Mouse (Mus musculus) neural tube, embryonic 13.5 days (tissue): ENCODE measurements at regions not wholly inside any gene's neighbourhood (a gene's known extent, or its start where the extent isn't known, plus 50 kb on each side); places are given as distances from the start of the nearest gene placed in this dataset.
"Not testable (repeated sequence)": the region's sequence is repeated elsewhere in the genome, so short reads cannot be mapped to it uniquely, and the experiment has no call there.

Source experiments
- ATAC-seq: fragments of 200-750 bp; cut with Nextera tagmentation; 2 replicates; pipeline ENCODE4 v1.8.0; 2017; ENCODE audit warnings: low read depth, mild to moderate bottlenecking, moderate TSS enrichment, moderate library complexity
- H3K27ac ChIP-seq: fragments of 300-500 bp; sonication (generic); replicated peaks from 2 replicates; pipeline ENCODE4 v1.5.1; 2015; ENCODE audit warnings: moderate library complexity, mild to moderate bottlenecking, inconsistent platforms
- H3K27me3 ChIP-seq: fragments of 300-500 bp; sonication (generic); 2 replicates; pipeline ENCODE4 v1.6.1; 2015; ENCODE audit warnings: mild to moderate bottlenecking, inconsistent platforms
- H3K36me3 ChIP-seq: fragments of 300-500 bp; sonication (generic); 2 replicates; pipeline ENCODE4 v1.6.1; 2015; ENCODE audit warnings: mild to moderate bottlenecking, inconsistent platforms
- H3K4me1 ChIP-seq: fragments of 300-500 bp; sonication (generic); replicated peaks from 2 replicates; pipeline ENCODE4 v1.6.1; 2015; ENCODE audit warnings: inconsistent platforms
- H3K4me2 ChIP-seq: fragments of 300-500 bp; sonication (generic); 2 replicates; pipeline ENCODE4 v1.6.1; 2015; ENCODE audit warnings: inconsistent platforms, mild to moderate bottlenecking, moderate library complexity
- H3K4me3 ChIP-seq: fragments of 300-500 bp; sonication (generic); 2 replicates; pipeline ENCODE4 v1.5.1; 2015; ENCODE audit warnings: mild to moderate bottlenecking, inconsistent platforms
- H3K9ac ChIP-seq: fragments of 300-500 bp; sonication (generic); 2 replicates; pipeline ENCODE4 v1.6.1; 2015; ENCODE audit warnings: moderate library complexity, mild to moderate bottlenecking, inconsistent platforms
- H3K9me3 ChIP-seq: fragments of 300-500 bp; sonication (generic); 2 replicates; pipeline ENCODE4 v1.6.1; 2016; ENCODE audit warnings: inconsistent platforms
- WGBS: fragments of 180-500 bp; shearing (Covaris S2); methylation state at CpG from one replicate; pipeline ENCODE4 v1.1.7; 2015; 5-methylcytosine and 5-hydroxymethylcytosine counted together

DNA sequence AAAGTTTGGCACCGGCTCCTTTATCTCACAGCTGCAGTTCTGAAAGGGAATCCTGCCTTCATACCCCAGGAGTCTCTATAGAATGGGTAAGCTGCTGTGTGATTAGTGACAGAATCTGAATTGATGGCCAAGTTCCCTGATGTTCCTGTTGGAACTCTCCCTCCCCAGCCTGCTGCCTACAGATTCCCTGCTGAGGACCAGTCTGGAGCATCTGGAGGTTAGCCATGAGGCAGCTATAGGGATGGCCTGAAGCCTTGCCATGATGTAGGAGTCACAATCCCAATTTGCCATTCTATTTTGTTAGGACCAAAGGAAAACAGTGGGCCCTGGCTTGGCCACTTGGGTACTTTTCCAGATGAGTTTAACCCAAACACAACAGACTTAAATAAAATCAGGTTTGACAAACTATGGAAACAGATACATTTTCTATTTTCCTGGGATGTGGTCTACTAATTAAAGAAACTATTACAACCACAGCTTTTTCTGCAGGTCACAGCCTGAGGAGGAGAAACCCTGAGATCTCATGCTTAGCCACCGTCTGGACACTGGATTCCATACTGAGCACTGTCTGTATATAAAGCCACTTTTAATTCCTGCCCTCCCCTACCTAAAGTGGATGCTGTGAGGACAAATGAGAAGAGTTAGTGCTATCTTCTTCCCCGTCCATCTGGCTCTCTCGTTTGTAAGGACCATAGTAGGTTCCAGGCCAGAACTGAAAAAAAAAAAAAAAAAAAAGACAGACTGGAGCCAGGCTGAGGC is 349.5 kb upstream of the Tbl1xr1 start:
- Histone ChIP-seq H3K4me2 (no peak overlapping the region), H3K4me3 (no peak overlapping the region), H3K27ac (no peak overlapping the region), H3K9ac (no peak overlapping the region), H3K4me1 (peaks cover 4% of the 10 kb centered on the region; the same call in 1 of the 2 replicates), H3K36me3 (no peaks in the 10 kb centered on the region), H3K27me3 (no peaks in the 10 kb centered on the region), H3K9me3 (no peaks in the 10 kb centered on the region)
- ATAC-seq, result no peak
- WGBS, result 62% methylated on average over 4 of the region's 4 CpGs

DNA sequence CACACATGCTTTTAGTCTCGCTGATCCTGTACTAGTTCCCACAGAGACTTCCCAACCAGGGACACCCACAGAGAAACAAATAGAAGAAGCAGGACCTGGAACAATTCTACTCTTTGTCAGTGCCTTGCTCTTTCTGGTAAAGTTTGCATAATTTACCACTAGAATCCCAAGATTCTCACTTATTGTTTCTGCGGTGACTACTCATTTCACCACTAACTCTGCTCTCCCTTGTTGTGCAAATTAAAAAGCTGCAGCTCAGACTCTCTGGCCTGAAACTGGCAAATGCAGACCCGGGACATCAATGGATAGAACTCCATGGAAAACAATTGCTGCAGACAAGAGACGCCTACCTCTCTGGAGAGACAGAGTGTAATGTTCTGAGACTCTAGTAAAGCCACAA is 348.4 kb upstream of the Tbl1xr1 start:
- Histone ChIP-seq H3K4me2 (no peak overlapping the region), H3K27ac (no peak overlapping the region), H3K9me3 (no peaks in the 10 kb centered on the region), H3K9ac (no peak overlapping the region), H3K4me1 (peaks cover 4% of the 10 kb centered on the region; the same call in 1 of the 2 replicates), H3K27me3 (no peaks in the 10 kb centered on the region), H3K4me3 (no peak overlapping the region), H3K36me3 (no peaks in the 10 kb centered on the region)
- 32% methylated on average over 4 of the region's 4 CpGs for WGBS
- ATAC-seq, result no peak

DNA sequence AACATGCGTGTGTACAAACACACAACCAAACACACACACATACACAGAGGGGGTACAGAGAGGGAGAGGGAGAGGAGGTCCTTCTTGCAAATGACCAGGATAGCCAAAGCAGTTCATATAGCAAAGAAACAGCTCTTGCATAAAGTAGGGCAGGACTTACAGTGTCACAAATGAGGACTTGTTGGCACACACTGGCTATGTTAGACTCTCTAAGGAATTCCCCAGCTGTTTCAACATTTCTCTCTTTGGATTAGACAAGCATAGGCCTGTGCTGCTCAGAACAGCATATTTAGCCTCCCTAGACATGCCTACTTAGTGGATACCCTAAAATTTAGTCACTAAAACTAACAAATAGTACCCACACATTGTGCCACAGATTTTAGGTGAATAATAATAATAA is 347.1 kb upstream of the Tbl1xr1 start:
- Histone ChIP-seq H3K4me3 (no peak overlapping the region), H3K27ac (no peak overlapping the region), H3K9ac (no peak overlapping the region), H3K9me3 (no peaks in the 10 kb centered on the region), H3K4me1 (peaks cover 4% of the 10 kb centered on the region; the same call in 1 of the 2 replicates), H3K36me3 (no peaks in the 10 kb centered on the region), H3K4me2 (no peak overlapping the region), H3K27me3 (no peaks in the 10 kb centered on the region)
- WGBS, result 90% methylated on average over 1 of the region's 1 CpGs
- no peak for ATAC-seq

DNA sequence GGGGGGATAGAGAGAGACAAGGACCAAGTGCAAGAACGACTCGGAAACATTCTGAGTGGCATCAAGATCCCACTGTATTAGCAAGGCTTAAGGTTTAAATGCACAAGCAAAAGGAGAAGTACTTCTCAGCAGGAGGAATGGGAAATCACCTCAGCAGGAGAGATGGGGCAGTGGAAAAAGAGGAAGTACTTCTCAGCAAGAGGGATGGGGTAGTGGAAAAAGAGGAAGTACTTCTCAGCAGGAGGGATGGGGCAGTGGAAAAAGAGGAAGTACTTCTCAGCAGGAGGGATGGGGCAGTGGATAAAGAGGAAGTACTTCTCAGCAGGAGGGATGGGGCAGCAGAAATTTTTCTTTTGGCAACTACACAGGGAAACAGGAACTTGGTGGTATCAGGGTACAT is 340.8 kb upstream of the Tbl1xr1 start:
- not testable (repeated sequence) for H3K27ac ChIP-seq

DNA sequence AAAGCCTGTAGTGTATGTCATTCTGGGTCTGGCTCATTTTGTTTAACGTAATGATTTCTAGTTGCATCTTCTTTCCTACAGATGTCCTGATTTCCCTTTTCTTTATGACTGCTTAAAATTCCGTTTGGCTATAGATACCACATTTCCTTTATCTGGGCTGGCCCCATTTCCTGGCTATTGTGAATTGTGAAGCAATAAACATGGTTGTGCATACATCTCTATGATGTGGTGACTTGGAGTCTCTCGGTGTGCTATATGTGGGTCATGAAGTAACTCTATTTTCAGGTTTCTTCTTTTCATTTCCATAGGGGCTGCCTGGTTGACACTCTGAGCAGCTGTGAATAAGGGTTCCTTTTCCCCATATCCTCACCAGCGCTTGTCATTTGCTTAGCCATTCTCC is 336.7 kb upstream of the Tbl1xr1 start:
- WGBS, result 87% methylated on average over 4 of the region's 4 CpGs
- Histone ChIP-seq H3K4me2 (no peak overlapping the region), H3K4me1 (no peaks in the 10 kb centered on the region), H3K9me3 (no peaks in the 10 kb centered on the region), H3K4me3 (no peak overlapping the region), H3K9ac (no peak overlapping the region), H3K27ac (no peak overlapping the region), H3K36me3 (no peaks in the 10 kb centered on the region), H3K27me3 (no peaks in the 10 kb centered on the region)
- no peak for ATAC-seq

More for the DNA sequence above, 340.8 kb upstream of the Tbl1xr1 start:
- H3K4me1 ChIP-seq, H3K9me3 ChIP-seq, H3K27me3 ChIP-seq, H3K4me2 ChIP-seq, H3K4me3 ChIP-seq, H3K9ac ChIP-seq, ATAC-seq, H3K36me3 ChIP-seq: not testable (repeated sequence)
- WGBS, result 97% methylated on average over 2 of the region's 2 CpGs

DNA sequence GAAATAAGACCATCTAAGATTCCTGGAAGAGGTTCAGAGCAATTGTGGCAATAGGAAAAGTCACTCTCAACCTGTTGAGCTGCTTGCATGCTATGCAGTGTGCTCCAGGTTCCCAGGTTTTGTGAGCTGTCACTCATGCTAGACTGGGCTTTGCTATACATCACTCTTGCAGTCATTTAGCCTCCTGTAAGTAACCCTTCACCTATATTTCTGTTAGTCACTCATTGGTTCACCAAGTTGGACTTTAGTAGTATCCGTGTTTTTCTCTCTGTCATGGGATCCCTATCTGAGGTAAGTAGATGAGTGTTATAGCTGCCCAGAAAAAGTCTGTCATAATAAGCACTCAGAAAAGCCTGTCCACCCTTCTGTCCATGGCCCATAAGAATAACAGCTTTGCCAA is 332.3 kb upstream of the Tbl1xr1 start:
- Histone ChIP-seq H3K9me3 (no peaks in the 10 kb centered on the region), H3K4me1 (no peaks in the 10 kb centered on the region)

DNA sequence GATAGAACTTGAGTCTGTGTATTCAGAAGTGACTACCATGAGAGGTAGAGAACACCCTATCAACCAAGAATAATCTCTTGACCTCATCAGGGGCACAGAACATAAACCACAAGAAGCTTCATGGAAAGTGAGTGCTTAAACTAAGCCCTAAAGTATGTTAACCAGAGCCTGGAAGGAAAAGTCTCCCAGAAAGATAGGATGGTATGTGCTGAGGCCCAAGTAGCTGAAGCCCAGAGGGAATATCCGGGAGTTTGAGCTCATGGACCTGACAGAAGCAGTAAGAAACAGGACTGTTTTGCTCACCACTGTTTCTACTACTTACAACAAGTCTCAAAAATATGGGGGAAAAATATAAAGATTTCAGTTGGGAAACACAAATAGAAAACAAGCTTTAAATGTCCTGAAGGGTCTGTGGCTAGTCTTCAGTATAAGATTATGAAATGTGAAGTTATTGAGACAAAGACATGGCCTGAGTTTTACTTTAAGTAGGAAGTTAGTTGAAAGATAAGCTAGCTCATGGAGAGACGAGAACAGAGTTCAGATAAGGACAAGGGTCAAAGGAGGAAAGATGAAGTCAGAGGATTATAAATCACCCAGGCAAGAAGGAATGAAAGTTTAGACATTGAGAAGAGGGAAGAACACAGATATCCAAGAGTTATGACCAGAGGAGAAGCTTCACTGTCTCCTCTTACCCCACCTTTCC is 315.8 kb upstream of the Tbl1xr1 start:
- Histone ChIP-seq H3K9ac (no peak overlapping the region), H3K9me3 (peaks cover 5% of the 10 kb centered on the region; the same call in 1 of the 2 replicates), H3K27me3 (no peaks in the 10 kb centered on the region), H3K36me3 (no peaks in the 10 kb centered on the region), H3K27ac (no peak overlapping the region), H3K4me3 (no peak overlapping the region), H3K4me2 (no peak overlapping the region), H3K4me1 (no peaks in the 10 kb centered on the region)
- 77% methylated on average over 2 of the region's 2 CpGs for WGBS
- ATAC-seq, result no peak

More for the DNA sequence above, 332.3 kb upstream of the Tbl1xr1 start:
- no peak overlapping the region for H3K4me2 ChIP-seq
- ATAC-seq, result no peak
- no peak overlapping the region for H3K9ac ChIP-seq
- no peaks in the 10 kb centered on the region for H3K27me3 ChIP-seq
- no peak overlapping the region for H3K4me3 ChIP-seq
- H3K27ac ChIP-seq, result no peak overlapping the region
- WGBS, result 95% methylated on average over 1 of the region's 1 CpGs
- H3K36me3 ChIP-seq, result no peaks in the 10 kb centered on the region

DNA sequence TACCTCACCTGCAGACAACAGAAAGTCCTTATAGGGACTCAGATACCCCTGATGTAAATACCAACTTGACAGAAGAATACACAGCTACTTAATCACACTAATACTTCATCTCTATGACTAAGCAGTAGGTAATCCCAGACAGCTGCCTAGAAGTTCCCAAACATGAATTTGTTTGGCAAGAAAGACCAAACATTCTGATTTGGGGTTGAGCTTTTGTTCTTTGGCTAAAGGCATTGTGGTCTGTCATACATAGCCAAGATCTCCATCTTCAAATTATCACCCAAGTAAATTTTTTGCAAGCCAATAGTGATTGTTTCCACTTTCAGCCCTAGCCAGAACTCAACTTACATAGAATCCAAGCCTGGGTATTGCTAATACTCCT is 315.2 kb upstream of the Tbl1xr1 start:
- Histone ChIP-seq H3K27me3 (no peaks in the 10 kb centered on the region), H3K36me3 (no peaks in the 10 kb centered on the region), H3K9me3 (no peaks in the 10 kb centered on the region), H3K4me1 (no peaks in the 10 kb centered on the region), H3K4me3 (no peak overlapping the region), H3K9ac (no peak overlapping the region), H3K27ac (no peak overlapping the region), H3K4me2 (no peak overlapping the region)
- no peak for ATAC-seq

DNA sequence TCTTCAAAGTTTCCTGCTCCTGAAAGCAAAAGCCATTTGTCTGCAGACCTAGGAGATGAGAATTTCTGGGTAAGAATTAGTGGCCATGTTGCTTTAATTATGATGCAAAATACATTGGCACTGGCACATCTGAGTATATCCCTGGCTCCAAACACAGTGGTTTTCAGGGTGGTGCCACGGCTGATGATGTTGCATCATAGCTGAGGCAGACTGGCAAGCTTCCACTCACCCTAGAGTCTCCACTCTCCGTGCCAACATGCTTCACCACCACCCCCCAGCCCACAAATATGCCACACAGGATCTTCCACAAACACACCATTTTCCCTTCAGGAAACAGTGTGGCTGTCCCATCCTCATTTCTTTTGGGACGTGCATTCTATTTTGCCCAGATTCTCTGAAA is 314.5 kb upstream of the Tbl1xr1 start:
- 88% methylated on average over 3 of the region's 3 CpGs for WGBS
- Histone ChIP-seq H3K9me3 (no peaks in the 10 kb centered on the region), H3K36me3 (no peaks in the 10 kb centered on the region), H3K4me2 (no peak overlapping the region), H3K27me3 (no peaks in the 10 kb centered on the region), H3K4me3 (no peak overlapping the region), H3K4me1 (no peaks in the 10 kb centered on the region), H3K27ac (no peak overlapping the region), H3K9ac (no peak overlapping the region)
- no peak for ATAC-seq

DNA sequence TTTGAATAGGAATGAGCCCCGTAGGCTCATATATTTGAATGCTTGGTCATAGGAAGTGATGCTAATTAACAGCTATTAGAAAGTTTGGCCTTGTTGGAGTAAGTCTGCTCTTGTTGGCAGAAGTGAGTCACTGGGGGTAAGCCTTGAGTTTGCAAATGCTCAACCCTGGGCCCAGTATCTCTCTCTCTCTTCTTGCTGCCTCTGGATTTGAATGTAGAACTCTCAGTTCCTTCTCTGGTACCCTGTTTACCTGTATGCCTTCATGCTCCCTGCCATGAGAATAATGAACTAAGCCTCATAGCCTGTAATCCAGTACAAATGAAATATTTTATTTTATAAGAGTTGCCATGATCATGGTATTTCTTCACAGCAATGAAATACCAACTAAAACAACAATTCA is 308.4 kb upstream of the Tbl1xr1 start:
- H3K4me2 ChIP-seq, result no peak overlapping the region
- ATAC-seq, result no peak
- no peaks in the 10 kb centered on the region for H3K9me3 ChIP-seq
- no peaks in the 10 kb centered on the region for H3K27me3 ChIP-seq
- no peak overlapping the region for H3K9ac ChIP-seq
- no peak overlapping the region for H3K4me3 ChIP-seq
- H3K27ac ChIP-seq, result no peak overlapping the region
- 90% methylated on average over 1 of the region's 1 CpGs for WGBS
- no peaks in the 10 kb centered on the region for H3K36me3 ChIP-seq
- 0 out of 2 replicates have a peak, but pooled peaks cover 5% of the 10 kb centered on the region for H3K4me1 ChIP-seq

DNA sequence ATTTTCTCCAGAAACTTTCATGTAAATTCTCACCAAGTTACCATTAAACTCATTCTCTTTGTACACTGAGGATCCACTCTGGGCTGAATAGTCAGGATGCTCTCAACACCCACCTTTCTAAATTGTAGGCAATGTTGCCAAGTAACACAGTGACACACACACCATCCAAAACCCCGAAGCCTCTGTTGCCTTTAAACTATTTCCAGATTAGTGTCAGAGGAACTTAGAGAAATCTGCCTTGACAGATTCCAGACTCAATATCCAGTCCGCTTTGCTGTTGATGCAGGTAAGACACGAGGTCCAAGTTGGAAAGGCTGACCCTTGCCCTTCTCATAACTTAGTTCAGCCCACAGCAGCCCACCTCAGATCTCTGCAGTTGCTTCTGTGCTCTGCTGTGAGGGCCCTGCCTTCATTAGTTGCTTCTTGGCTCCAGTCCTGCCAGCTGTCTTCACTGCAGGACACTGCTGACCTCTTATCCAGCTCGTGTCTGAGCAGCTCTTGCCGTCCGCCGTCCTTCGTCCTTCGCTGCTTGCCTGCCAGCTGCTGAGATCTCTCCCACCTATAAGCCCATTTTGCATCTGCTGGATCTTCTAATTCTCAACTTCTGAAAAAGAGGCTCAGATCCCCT is 306.4 kb upstream of the Tbl1xr1 start:
- Histone ChIP-seq H3K36me3 (no peaks in the 10 kb centered on the region), H3K27ac (no peak overlapping the region), H3K4me3 (no peak overlapping the region), H3K9ac (no peak overlapping the region), H3K4me1 (0 out of 2 replicates have a peak, but pooled peaks cover 5% of the 10 kb centered on the region), H3K9me3 (no peaks in the 10 kb centered on the region), H3K4me2 (no peak overlapping the region), H3K27me3 (no peaks in the 10 kb centered on the region)
- 68% methylated on average over 9 of the region's 9 CpGs for WGBS
- no peak for ATAC-seq

DNA sequence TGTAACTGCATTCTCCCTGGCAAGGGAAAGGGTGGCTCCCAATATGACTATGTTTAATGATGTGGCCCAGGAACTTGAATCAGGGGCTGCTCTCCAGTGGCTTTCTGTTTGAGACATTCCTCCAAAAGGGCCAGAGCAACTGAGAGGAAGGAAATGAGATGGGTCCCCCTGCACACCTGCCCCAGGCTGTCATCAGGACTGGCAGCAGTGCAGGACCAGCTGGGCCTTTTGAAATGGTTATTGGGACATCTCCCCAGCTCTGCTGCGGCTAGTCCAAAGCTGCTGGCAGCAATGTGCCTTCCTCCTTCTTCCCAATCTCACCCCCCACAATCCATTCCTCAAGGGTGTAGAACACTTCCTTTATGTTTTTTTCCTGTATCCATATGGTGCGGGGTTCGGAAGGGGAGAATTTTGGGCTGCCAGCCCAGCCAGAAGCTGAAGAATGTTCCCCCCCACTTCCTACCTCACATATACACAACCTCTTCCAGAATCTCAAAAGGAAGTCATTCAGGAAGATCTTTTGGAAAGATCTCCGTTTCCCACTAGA is 304.6 kb upstream of the Tbl1xr1 start:
- no peaks in the 10 kb centered on the region for H3K27me3 ChIP-seq
- H3K9ac ChIP-seq, result no peak overlapping the region
- ATAC-seq, result no peak
- 0 out of 2 replicates have a peak, but pooled peaks cover 5% of the 10 kb centered on the region for H3K4me1 ChIP-seq
- H3K27ac ChIP-seq, result no peak overlapping the region
- no peak overlapping the region for H3K4me3 ChIP-seq
- H3K36me3 ChIP-seq, result no peaks in the 10 kb centered on the region
- no peak overlapping the region for H3K4me2 ChIP-seq
- WGBS, result 83% methylated on average over 4 of the region's 4 CpGs
- H3K9me3 ChIP-seq, result no peaks in the 10 kb centered on the region
